Mouse (Mus musculus) left cerebral cortex, postnatal 4 days (tissue): ENCODE data around the gene Tmc3. TPM values are rescaled to one million over a fixed set of nuclear protein-coding genes. Genes with fewer than 3 reads are reported as not detected.

Experiments used
- DNase-seq: peaks from one replicate; pipeline ENCODE4 v3.0.0-alpha.2; 2022
- intact Hi-C: fragments of 180-260 bp; cut with DNase I; formaldehyde crosslinking; loops from one replicate; pipeline ENCODE4 v1.15.1; 2025
- total RNA-seq, 2 experiments: library from RNA; stranded (reverse); gene quantifications; 2 replicates each; pipeline ENCODE4 v1.2.3; 2021

The Tmc3 gene
- total RNA-seq, result under 1 TPM; 0.08 TPM

GRCm38 (mm10) chr7:83584639-83585471 is at the start of gene Tmc3:
Gene Tmc3, plus strand, starts transcription at chr7:83584927.
- peak; percentile 71 for DNase-seq
- intact Hi-C loops, result no loop called here

GRCm38 (mm10) chr7:83541536-83542169 is 43.1 kb upstream of the Tmc3 start:
- intact Hi-C loops, result no loop called here
- DNase-seq, result peak; percentile 22

DNA sequence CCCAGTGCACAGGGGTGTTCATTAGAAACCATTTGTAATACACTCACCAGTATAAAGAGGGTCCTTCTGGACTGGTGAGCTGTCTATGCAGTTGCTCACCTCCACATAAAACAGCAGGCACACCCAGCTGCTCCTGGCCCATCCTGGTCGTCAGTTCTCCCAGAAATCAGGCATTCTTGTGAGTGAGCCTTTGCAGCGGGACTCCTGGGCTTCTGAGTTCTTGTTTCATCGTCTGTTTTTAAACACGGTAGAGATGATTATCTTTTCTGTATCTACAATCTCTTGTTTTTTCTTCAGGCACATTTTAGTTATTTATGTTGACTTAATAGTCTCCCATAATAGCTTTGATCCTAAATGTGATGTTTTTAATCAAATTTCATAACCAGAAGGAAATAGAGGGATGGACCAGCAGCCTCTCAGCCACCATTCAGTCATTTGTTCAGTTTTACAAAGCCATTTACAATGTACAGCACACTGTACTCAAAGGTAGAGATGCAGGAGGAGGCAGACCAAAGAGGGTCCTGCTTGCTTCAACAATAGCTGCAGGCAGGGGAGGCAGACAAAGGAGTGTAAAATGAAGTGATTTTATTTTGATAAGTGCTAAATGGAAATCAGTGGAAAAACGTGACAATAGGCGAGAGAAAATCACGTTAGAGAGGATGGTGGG is 35.9 kb upstream of the Tmc3 start:
- no peak for DNase-seq
- intact Hi-C loops, result loop anchor here (2.0 to 5.0 kb wide), 2 partner anchors 682 to 832 kb away; partner anchors contain the start of gene Mex3b

DNA sequence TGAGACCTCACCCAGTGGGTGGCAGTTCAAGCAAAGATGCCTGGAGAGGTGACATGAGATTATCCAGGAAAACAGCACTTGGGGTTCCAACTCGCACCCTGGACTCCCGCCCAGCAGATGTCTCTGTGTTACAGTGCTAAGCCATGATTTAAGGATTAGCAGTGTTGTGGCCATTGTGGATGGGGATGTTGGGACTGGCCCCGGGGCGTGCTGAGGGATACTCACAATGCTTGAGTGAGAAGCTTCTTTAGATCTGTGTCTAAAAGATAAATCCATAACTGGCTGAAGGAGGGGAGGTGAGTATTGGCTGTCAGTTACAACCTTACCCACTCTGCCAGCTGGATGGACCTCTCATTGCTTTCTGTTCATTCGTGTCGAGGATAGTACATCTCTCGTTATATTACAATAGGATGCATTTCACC is 35.4 kb upstream of the Tmc3 start:
- intact Hi-C loops, result loop anchor here (2.0 to 5.0 kb wide), 2 partner anchors 683 to 832 kb away; partner anchors contain the start of gene Mex3b
- DNase-seq, result peak; percentile 28

GRCm38 (mm10) chr7:83549951-83550407 is 34.7 kb upstream of the Tmc3 start:
- DNase-seq, result peak; percentile 9

GRCm38 (mm10) chr7:83554477-83554876 is 30.2 kb upstream of the Tmc3 start:
- intact Hi-C loops, result loop anchor here (10.0 kb wide), 1 partner anchor 350 kb away; no protein-coding TSS in a partner anchor
- no peak for DNase-seq

More at GRCm38 (mm10) chr7:83549951-83550407, 34.7 kb upstream of the Tmc3 start:
- intact Hi-C loops, result loop anchor here (2.0 to 10.0 kb wide), 3 partner anchors 345 to 833 kb away; partner anchors contain the start of gene Mex3b

- intact Hi-C loops, result loop anchor here (10.0 kb wide), 1 partner anchor 352 kb away; no protein-coding TSS in a partner anchor
- DNase-seq, result no peak
Measured at GRCm38 (mm10) chr7:83556488-83556887, 28.2 kb upstream of the Tmc3 start.

DNA sequence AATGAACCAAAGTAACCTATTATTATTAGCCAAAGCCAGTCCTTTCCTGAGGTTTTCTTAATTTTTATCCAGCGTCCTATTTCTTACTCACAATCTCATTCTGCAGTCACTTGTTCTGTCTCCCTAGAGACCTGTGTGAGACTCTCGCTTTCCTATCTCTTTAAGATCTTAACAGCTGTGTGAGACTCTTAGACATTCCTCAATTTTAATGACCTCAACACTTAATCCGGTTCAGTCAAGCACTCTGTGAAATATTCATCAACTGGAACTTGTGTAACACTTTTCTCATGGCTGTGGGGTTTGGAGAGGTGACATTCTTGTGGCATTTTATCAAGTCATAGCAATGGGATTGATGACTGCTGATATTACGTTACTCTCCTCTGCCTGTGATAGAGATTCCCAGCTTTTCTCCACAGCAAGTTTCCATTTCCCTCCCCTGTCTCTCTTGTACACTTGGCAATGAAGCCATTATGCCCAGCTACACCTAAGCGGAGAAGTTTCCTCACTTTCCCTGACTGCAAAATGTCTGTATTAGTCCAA is 25.9 kb upstream of the Tmc3 start:
- intact Hi-C loops, result loop anchor here (10.0 kb wide), 1 partner anchor 354 kb away; no protein-coding TSS in a partner anchor
- DNase-seq, result no peak

GRCm38 (mm10) chr7:83559495-83559894 is 25.2 kb upstream of the Tmc3 start:
- DNase-seq, result no peak
- intact Hi-C loops, result loop anchor here (10.0 kb wide), 1 partner anchor 355 kb away; no protein-coding TSS in a partner anchor

DNA sequence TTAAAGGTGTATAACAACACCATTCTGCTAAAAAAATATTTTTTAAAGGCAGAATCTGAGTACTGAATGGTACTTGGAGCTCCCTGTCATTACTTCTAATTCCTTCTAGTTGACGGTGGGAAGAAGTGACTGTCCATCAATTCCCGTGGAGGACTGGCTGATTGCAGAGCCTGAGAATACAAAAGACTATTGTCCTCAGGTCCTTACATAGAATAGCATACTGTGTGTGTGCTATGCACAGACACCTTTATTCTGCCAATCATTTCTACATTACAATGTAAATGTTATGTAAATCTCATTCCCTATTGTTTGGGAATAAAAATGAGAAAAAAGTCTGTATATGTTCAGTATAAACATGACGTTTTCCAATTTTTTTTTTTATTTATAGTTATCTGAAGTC is 22.9 kb upstream of the Tmc3 start:
- no peak for DNase-seq
- intact Hi-C loops, result loop anchor here (10.0 kb wide), 1 partner anchor 323 kb away; the partner anchor contains the start of genes Mesd and Tlnrd1

DNA sequence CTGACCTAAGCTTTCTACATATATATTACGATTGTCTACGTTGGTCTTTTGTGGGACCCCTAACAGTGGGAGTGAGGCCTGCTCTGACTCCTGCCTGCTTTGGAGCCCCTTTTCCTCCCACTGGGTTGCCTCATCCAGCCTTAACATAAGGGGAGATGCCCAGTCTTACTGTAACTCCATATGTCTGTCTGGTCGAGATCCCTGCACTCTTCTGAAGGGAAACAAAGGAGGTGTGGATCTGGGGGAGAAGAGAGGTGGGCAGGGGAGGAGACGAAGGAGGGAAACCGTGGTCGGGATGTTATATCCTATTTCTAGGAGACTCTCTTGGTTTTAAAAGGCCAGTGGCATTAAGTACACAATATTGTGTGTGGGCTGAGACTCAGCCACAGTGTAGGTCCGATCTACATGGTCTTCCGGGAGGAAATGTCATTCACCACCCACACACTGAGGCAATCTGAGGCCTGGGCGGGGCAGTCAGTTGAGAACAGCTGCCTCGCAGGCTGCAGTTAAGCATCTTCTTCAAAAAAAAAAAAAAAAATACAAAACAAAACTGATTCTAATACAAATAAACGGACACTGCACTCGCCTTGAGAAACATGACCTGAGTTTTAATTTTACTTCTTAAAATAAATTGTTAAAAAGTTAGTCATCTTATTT is 20.0 kb upstream of the Tmc3 start:
- intact Hi-C loops, result loop anchor here (5.0 to 10.0 kb wide), 2 partner anchors 233 to 320 kb away; partner anchors contain the start of genes Mesd and Tlnrd1
- DNase-seq, result no peak

DNA sequence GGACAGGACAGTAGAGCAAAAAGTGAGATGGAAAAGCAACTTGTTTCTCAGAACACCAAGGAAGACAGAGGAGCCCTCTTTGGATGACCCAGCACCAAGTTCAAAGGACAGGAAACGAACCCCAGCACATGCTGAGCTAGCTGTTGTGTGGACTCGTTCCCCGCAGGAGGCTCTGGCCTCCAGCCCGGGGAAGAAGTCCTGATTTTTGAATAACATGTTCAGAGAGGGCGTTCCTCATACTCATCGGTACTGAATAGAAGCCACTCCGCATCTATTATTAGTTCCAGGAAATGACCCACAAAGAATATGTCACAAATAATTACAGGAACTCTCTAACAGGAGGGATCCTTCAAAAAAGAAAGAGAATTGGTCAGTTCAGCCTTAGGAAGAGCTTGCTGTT is 18.8 kb upstream of the Tmc3 start:
- intact Hi-C loops, result loop anchor here (5.0 to 10.0 kb wide), 2 partner anchors 231 to 319 kb away; partner anchors contain the start of genes Mesd and Tlnrd1

DNA sequence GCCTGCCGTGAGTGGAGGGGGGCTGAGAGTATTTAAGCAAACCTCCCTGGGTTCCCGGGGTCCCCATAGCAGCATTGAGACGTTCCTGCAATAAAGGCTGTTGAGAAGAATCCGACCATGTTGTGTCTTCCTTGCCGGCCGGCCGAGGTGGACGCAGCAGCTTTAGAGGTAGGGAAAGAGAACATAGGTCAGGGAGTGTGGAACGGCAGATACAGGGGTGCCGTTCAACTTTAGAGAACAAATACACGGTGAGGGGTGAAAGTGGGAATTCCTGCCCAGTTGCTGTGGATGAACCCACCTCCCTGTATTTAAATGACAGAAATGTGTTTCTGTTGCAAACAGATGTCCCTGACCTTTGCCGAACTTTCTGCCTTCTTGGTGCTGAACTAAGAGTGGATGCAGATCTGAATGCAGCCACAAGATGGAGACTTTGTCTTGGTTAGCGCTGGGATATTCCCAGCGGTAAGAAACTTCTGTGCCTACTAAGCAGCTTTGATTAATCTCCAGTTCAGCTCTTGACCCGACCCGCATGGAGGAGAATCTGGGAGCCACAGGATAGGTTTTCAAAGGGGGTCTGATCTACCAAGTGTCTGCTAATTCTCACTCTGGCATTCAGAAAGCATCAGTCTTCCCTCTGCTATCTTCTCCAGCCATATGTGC is 16.8 kb upstream of the Tmc3 start:
- peak; percentile 25 for DNase-seq
- intact Hi-C loops, result loop anchor here (5.0 to 10.0 kb wide), 2 partner anchors 229 to 317 kb away; partner anchors contain the start of genes Mesd and Tlnrd1

More for the DNA sequence above, 18.8 kb upstream of the Tmc3 start:
- no peak for DNase-seq

- intact Hi-C loops, result loop anchor here (5.0 to 10.0 kb wide), 2 partner anchors 228 to 316 kb away; partner anchors contain the start of genes Mesd and Tlnrd1
- DNase-seq, result no peak
Measured at GRCm38 (mm10) chr7:83568815-83569214, 15.9 kb upstream of the Tmc3 start.

- intact Hi-C loops, result loop anchor here (5.0 to 10.0 kb wide), 2 partner anchors 228 to 315 kb away; partner anchors contain the start of genes Mesd and Tlnrd1
- DNase-seq, result no peak
Measured at GRCm38 (mm10) chr7:83569436-83569835, 15.3 kb upstream of the Tmc3 start.

DNA sequence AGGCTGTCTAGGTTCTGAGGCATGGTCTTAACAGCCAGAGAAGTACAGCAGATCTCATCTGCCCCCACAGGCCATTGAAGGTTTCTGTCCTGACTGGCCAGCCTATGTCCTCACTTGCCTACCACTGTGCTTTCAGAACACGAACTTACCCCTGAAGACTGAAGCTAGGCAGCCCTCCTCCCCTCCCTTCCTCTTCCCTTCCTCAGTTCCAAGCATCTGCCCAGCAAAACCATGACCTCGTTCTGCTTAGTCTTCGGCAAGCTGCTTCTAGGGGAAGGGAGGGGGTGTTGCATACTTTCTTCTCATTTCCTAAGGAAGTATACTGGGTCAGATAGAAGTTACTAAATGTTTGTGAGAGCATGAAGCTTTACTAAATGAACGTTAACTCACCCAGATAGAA is 13.7 kb upstream of the Tmc3 start:
- DNase-seq, result no peak
- intact Hi-C loops, result loop anchor here (10.0 kb wide), 1 partner anchor 104 kb away; no protein-coding TSS in a partner anchor

- DNase-seq, result no peak
- intact Hi-C loops, result loop anchor here (10.0 kb wide), 1 partner anchor 103 kb away; no protein-coding TSS in a partner anchor
Measured at GRCm38 (mm10) chr7:83571901-83572300, 12.8 kb upstream of the Tmc3 start.

- DNase-seq, result no peak
- intact Hi-C loops, result loop anchor here (10.0 kb wide), 1 partner anchor 102 kb away; no protein-coding TSS in a partner anchor
Measured at GRCm38 (mm10) chr7:83572451-83572850, 12.3 kb upstream of the Tmc3 start.
